Mouse (Mus musculus) cerebellum, postnatal 14 days (tissue): ENCODE data around the gene Fbxo9.
"Not testable (repeated sequence)": the region's sequence is repeated elsewhere in the genome, so short reads cannot be mapped to it uniquely, and the experiment has no call there.

Experiments
- DNase-seq, 2 experiments: peaks; one replicate each; pipeline ENCODE4 v3.0.0; 2021; ENCODE audit warnings: mixed read lengths in 2 of 2

The Fbxo9 gene

DNA sequence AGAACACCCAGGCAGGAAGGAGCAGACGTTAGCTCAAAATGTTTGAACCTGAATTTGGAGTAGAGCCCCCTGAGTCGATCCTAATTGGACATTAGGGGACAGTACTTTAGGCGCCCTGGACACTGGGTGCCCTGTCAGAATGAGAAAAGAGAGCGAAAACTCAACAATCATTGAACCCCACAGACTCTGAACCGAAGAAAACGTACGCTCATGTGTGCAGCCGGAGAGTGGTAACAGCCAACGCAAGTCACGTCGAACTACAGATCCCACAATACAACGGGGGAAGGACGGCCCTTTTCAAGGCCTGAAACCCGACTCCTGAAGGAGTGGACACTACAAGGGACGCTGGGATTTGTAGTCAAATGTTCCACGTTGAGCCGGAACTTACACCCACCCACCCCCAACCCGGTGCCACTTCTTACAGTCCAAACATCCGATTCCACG is at the start of gene Fbxo9, which contains the start of gene Ick:
Fbxo9 (minus strand) TSS at position 270 of the 444 bp plus-strand sequence.
Ick (plus strand) TSS at position 397 of the 444 bp plus-strand sequence.
- peak; percentile 88 to 92 for DNase-seq

DNA sequence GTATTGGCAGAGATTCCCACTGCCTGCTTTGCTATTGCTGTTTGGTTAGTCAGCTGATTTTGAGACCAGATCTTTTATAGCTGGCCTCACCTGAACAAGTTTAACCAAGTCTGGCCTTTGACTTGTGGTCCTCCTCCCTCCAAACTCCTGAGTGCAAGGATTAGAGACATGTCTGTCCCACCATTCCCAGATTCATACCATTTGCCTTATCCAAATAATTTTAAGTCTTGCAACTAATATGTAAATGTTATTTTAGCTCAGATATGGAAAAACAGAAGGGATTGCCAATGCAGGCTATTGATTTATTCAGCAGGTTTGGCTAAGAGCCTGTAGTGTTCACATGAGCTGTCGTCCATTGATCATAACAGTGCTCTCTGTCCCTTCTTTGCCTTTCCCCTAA is 48.4 kb upstream of the Fbxo9 start:
- no peak for DNase-seq

DNA sequence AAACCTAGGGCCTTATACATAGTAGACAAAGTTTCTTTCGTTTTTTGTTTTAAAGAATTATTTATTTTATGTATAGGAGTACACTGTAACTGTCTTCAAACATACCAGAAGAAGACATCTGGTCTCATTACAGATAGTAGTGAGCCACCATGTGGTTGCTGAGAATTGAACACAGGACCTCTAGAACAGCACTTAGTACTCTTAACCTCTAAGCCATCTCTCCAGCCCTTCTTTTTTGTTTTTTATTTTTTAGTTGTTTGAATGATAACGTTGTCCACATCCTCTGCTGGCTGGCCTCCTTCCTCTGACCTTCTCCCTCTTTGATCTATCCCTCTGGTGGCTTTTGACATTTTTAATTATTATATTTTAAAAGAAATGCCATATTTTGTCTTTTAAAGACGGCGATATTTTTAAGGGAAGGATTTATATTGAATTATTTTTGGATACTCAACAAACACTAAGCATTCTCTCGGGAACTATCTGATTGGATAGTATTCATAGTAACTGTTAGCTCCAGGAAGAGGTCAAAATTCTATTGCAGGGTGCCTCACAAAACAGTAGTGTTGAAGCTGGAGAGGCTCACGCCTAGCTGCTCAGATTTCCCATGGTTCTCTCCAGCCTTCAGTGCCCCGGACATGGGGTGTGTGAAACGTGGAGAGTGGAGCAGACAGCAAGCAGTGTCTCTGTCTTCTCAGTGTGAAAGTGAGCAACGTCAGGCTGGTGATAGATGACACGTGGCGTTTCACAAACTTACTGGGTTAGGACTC is 45.5 kb upstream of the Fbxo9 start:
- DNase-seq, result no peak

DNA sequence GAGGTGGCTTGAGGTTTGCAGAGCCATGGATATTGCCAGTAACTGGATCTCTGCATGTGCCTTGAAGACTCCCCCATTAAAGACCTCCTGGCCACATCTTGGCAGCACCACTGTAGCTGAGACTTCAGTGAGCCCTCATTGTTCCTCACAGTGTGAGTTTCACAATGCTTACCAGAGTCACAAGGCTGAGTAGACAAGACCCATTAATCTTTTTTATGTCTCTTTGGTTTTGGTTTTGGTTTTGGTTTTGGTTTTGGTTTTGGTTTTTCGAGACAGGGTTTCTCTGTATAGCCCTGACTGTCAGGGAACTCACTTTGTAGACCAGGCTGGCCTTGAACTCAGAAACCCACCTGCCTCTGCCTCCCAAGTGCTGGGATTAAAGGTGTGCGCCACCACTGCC is 40.9 kb upstream of the Fbxo9 start:
- not testable (repeated sequence) for DNase-seq

DNA sequence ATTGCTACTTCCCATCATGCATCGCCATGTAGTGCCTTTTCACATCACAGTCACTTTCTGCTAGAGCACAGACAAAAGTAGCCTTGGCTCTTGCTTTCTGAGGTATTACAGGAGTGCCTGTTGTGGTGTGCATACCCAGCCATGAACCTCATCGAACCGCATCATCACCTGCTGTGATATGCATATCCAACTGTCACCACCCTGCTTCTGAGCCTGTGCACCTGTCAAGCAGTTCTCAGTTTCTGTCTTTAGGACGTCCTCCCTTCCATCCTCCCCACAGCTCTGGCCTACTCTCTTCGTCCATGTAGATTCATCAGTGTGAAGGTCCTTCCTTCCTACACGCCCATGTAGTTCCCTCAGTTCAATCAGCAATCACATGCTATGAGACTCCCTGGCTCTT is 39.3 kb upstream of the Fbxo9 start:
- no peak for DNase-seq

DNA sequence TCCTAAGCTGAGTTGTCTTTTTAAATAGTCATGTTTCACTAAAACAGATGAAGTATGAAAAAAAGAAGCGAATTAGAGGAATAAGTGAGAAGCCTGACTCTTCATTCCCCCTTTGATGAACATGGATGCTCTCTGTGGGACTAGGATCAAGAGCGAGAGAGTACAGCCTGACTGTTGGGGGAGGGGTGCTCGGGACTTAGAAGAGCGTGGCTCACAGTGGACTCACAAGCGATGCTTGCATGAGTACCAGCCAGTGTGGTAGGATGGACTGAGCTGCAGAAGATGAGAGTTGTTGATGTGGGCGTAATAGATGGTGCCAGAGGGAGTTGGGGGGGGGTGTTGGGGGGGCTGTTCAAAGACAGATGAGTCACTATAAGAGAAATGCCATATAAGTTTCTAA is 37.8 kb upstream of the Fbxo9 start:
- peak in 1 of 2 experiments; percentile 30 for DNase-seq

DNA sequence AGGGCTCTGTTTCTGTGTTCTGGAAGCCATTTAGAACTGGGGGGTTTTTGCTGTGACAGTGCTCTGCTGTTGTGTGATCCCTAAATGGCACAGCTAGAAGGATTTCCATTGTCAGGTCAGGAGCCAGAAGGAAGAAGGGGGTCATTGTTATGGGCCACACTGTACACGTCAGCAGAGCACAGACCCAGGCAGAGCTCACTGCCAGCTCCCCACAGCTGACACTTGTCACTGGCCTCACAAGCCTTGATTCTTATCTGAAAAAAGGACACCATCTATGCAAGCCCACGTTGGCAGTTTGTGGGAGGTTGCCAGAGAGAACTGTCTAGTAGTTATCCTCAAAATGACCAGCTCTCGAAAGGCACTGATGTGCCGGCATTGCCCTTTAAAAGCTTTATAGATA is 37.2 kb upstream of the Fbxo9 start:
- DNase-seq, result no peak

DNA sequence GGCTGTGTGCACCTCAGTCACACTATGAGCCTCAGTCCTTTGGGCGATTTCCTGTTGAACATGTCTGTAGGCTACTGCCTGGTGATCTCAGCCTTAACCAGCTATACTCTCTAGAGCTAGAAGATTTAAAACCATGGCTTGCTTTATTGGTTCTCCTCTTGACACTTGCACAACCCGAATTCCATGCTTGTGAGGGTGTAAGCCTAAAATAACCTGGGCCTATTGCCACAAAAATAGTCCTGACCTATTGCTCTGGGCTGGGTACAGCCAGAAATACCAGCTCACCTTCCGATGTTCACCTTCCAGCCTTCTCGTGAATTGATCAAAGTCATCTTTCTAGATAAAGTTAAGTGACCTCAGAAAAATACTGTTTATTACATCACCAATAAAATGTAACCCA is 30.6 kb upstream of the Fbxo9 start:
- DNase-seq, result no peak

DNA sequence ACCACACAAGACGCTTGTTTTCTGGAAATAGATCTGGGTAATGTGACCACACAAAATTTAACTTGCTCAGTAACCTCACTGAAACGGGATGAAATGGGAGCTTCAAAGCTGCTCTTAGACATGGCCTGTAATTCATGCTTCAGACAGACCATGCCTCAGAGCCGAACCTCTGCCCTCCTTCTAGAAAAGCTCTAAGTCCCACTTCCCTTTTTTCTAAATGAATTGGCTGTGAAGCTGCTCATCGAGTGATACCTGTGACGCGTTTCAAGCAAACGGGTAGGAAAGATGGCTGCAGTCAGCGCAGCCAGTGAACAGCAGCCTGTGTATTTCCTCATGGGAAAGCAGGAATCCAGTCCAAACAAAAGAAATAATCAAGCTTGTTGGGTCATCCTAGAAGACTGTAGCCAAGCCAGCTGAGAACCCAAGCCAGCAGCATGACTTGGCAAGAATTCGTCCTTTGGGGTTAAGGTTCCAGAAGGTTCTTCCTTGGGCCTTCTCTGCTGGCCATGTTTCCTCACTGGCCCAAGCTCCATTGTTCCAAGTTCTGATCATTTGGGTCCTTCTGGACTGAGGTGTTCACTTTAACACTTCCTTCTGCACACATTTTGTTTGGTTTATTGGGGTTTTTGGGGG is 29.3 kb upstream of the Fbxo9 start:
- no peak for DNase-seq

DNA sequence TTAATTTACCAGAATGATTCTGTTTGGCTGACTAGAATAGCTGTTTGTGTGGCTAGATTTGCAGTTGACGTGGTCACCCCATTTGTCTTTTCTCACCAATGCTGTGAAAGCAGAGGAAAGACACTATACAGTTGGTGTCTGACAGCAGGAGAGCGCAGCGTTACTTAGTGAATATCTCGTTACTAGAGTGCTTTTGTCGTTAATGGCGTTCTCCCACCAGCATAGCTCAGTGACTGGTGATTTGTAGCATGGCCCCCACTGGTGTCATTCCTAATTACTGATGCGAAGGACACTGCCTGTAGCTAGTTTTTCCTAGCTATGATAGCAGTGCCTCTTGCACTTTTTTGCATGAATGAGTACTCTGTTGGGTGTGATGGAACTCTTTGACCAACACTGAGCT is 26.8 kb upstream of the Fbxo9 start:
- no peak for DNase-seq

DNA sequence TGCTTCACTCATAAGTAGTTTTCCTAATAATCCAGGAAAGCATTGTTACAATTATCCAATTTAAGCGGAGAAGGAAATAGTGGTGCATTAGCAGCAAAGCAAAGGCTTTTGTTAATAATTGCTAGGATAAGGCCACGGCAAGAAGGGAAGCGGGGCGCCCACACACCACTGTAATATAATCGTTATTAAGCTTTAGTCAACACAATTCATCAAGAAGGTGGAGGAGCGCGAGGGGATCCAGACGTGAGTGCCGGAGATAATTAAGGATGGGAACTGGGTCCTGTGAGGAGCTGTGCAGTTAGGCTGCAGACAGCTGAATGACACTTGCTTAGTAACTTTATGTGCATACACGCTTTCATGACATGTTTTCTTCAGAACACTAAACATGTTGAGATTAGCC is 17.8 kb upstream of the Fbxo9 start:
- DNase-seq, result no peak

DNA sequence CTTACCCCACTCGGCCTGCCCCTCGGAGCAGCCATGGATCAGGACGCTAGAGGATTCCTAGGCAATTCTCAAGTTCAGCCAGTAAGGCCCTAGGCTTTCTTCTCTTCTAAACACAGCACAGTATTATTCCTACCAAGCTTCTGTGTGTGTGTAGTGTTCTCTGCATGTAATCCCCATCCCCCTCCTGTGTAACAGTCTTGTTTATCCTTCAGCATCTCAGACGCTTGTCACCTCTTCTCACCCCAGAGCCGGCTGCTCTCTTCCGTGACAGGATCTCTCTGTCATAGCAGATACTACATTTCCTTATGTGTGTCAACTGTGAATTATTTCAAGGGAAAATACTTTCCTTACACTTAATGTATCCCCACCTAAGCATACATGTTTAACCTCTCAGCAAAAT is 17.1 kb upstream of the Fbxo9 start:
- no peak for DNase-seq

DNA sequence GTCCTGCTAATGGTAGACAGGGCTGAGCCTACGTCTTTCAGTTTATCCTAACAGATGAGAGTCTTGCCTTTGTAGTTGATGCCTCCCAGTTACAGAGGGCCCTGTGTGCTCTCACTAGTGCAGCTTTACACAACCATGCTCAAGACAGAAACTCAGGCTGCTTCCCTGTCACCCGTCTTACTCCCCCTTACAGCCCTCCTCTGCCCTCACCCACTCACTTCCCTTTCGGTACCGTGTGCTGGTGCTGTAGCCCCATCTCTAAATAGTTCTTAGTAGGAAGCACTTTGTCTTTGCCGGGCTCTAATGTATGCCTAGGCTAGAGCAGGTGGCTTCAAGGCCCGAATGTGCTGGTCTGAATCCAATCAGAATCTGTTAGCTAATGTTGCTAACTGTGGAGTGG is 15.4 kb upstream of the Fbxo9 start:
- no peak for DNase-seq

DNA sequence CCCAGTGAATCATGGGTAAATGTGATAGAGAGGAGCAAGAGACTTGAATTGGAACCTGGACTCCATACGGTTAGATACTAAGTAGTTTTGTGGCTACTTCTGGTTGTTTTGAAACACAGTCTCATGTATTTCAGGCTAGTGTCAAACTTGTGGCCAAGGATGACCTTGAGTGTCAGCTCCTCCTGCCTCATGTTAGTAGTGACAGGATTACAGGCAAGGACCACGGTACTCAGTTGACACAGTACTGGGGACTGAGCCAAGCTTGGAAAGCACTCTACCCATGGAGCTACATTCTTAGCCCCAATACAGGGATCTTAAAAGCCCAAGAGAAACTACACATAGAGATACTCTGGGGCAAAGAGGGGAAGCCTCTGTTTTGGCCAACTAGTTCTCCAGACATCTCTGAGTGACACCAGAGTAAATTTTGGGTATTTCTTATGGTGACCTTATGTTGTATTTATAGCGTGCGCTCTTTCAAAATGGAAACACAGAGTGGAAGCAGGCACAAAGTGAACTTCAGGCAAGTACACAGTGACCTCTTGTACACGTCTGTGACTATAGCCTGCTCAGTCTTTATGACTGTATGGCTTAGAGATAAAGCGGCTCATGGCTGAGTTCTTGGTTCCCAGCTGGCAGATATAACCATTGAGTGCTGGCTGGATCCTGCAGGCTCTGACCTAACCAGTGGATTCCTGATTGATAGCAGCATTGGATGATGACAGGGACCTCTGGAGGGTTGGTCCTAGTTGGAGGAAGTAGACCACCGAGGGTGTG is 14.3 kb upstream of the Fbxo9 start:
- DNase-seq, result no peak

DNA sequence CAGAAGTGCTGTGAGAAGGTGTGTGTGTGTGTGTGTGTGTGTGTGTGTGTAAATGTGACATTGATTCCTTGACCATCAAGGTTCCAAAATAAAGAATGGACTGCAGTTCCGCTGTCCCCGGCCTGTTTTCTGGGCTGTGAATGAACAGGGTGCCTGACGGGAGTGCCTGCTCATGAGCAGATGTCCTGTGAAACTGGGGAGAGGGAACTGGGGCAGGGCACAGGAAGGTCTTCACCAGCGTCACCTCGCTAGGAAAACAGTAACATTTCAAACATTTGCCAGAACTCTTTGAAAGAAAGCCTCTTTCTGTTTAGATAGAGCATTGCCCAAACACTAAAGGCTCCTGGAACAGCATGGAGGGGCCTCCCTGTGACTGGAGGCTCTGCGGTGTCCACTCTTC is 13.1 kb upstream of the Fbxo9 start:
- DNase-seq, result no peak

DNA sequence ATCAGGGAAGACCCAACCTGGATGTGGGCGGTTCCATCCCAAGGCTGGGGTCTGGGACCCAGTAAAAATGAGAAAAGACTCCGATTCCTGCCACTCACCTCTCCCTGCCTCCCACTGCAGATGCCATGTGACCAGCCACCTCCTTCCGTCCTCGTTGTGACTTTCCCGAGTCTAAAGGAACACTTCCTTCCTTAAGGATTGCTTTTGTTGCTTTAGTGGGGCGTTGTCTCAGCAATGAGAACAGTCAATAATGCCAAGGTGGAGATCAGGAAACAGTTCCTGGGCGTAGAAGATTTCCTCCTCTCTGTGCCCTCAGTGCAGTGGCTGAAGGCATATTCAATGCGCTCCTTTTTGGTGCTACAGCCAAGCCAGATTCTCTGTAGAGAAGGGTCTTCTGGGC is 12.5 kb upstream of the Fbxo9 start:
- DNase-seq, result no peak

DNA sequence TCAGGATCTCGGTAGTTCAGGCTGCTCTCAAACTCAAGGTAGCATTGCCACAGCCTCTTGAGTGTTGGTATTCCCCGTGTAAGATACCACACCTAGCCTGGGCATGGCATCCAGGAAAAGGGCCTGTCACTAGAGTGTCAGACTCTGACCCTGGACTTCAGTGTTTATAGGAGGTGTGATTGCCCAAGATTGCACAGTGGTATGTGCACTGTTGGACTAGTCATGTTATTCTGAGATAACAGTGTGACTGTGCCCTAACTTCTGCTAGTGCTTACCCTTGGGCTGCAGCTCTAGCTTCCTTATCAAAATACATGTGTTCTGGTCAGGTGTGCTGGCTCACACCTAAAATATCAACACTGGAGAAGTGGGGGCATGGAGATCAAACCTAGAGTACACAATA is 8.8 kb upstream of the Fbxo9 start:
- no peak for DNase-seq

DNA sequence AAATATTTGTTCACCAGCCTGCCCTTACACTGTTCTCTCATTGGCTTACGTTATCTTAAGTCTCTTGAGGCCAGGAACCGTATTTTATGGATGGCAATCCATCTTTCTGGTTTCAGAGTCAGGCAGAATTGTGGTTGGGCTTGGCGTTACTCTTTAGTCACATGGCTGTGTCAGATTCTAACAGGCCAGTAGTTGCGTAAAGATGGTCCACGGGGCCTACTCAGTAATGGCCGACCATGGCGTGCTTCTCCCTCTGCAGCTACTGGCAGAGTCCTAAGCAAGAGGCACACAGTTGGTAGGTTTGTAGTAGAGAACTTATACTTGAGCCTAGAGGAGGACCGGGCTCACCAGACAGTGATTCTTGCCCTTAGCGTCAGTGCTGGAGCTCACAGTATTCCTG is 6.9 kb upstream of the Fbxo9 start:
- DNase-seq, result no peak

DNA sequence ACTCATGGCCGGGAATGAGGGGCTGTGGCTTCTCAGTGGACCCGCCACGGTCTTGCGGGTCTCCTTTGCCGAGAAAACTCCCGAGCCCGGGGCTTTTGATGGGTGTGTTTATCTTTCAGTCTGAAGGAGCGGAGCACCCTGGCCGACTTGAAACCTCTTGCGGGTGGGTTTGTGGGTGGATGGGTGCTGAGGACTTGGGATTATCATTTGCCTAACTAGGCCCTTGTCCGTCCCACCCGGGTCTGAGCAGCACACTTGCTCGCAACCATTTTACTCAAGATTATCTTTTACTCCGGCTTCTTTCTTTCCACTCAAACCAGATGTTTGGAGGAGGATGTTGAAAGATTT is 4.6 kb upstream of the Fbxo9 start:
- no peak for DNase-seq

DNA sequence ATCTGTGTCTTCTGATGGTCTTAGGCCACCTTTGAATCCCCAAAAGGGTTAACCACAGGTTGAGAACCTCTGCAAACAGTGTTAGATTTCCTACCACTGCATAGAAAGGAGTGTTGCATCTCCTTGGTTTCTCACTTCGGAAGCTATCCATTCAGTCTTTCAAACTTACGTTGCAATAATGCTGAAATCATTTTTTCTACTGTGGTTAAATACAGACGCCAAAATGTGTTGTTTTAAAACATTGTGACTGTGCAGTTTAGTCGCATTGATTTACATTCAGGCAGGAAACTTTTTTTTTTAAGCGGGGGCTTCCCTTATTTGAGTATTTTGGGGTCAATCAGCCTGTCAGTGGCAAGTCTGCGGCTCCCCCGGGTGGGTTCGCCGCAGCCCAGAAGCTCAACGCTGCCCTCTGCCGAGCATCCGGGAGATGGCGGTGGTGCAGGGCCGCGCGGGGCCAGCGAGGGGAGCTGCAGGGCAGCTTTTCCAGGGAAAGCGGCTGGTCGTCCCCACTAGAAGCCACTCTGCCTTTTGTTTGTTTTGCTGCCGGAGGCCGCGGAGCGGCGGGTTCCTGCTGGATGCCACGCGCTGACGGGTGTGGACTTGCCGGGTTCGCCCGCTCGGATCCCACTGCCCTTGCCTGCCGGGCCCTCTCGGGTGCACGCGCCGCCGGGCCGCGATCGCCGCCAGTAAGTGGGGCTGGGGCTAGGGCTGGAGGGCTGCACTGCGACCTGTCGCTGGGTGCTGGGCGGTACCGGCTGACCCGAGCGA is 4.1 kb upstream of the Fbxo9 start:
- peak; percentile 96 to 97 for DNase-seq

DNA sequence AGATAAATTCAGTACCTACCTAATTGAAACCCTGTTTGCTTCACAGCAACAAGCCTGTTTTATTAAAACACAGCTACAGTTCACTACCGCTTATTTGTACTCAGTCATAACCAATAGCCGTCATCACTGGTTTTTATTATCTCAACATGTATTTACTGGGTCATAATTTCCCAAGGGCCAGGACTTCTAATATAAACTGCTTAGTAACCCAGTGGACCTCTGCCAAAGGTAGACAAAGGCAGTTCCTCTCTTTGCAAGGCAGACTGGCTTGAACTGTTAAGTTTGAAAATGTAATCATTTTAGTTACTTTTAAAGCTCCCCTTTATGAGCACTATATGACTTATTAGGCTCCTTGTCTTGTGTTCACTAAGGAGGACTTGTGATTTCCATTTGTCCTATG is 2.6 kb upstream of the Fbxo9 start:
- DNase-seq, result no peak

DNA sequence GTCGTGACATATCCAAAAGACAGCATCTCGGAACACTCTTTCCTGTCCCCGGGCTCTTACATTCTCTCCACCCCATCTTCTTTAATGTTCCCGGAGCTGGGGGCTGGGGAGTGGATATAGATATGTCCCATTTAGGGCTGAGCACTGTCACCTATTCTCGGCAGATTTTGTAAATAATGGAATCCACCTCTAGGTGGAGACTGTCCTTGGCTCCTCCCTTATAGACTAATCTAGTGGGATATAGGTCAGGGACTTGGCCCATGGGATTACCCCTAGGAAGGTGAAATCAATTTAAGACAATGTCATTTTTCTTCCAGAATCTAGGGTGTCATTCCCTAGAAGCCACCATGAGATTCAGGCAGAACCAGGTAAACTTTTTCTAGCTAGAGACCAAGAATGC is 791 bp upstream of the Fbxo9 start:
- DNase-seq, result peak; percentile 40 to 50
